Mouse (Mus musculus): ENCODE data around the gene Snap47. TPM values are rescaled to one million over a fixed set of nuclear protein-coding genes. Genes with fewer than 3 reads are reported as not detected.

The Snap47 gene
- polyA plus RNA-seq, 1 experiment: 70.4 TPM

- no peaks in the 10 kb centered on the region for H3K36me3 ChIP-seq (ENCODE audit: control insufficient read depth, insufficient read depth, low read length, poor library complexity, severe bottlenecking)
- H3K9ac ChIP-seq (ENCODE audit: low read depth, poor library complexity, severe bottlenecking): no peak overlapping the region
- no peaks in the 10 kb centered on the region for H3K27me3 ChIP-seq (ENCODE audit: control insufficient read depth, insufficient read depth, low read length, poor library complexity, severe bottlenecking)
- no peaks in the 10 kb centered on the region for H3K9me3 ChIP-seq (replicated peaks; ENCODE audit: control insufficient read depth, insufficient read depth, low read length, poor library complexity, severe bottlenecking)
- H3K4me3 ChIP-seq (ENCODE audit: low read depth, low read length): no peak overlapping the region
- TF ChIP-seq CTCF (IDR thresholded peaks at IDR 0.05; ENCODE audit: low read depth, low read length) (no peak), EP300 (IDR thresholded peaks at IDR 0.05; ENCODE audit: insufficient read depth, low read depth, low read length) (no peak), POLR2A (IDR thresholded peaks at IDR 0.05; ENCODE audit: insufficient read depth, low read length) (no peak)
- H3K27ac ChIP-seq (ENCODE audit: insufficient read depth, low read length): no peak overlapping the region
- no peaks in the 10 kb centered on the region for H3K4me1 ChIP-seq (ENCODE audit: control insufficient read depth, insufficient read depth, low read length)
Measured at GRCm38 (mm10) chr11:59477240-59477639, 26.3 kb upstream of the Snap47 start.

GRCm38 (mm10) chr11:59472326-59472677, 21.3 kb upstream of the Snap47 start, which contains the start of gene Zfp867:
Gene Zfp867, minus strand, starts transcription at chr11:59472474.
- no peaks in the 10 kb centered on the region for H3K9me3 ChIP-seq (replicated peaks; ENCODE audit: control insufficient read depth, insufficient read depth, low read length, poor library complexity, severe bottlenecking)
- peak within 1 kb of the TSS; percentile 49; the same call in 1 of the 2 replicates for H3K27ac ChIP-seq (ENCODE audit: insufficient read depth, low read length)
- TF ChIP-seq CTCF (IDR thresholded peaks at IDR 0.05; ENCODE audit: low read depth, low read length) (no peak), EP300 (IDR thresholded peaks at IDR 0.05; ENCODE audit: insufficient read depth, low read depth, low read length) (no peak), POLR2A (IDR thresholded peaks at IDR 0.05; ENCODE audit: insufficient read depth, low read length) (peak; percentile 71)
- H3K4me3 ChIP-seq (ENCODE audit: low read depth, low read length): peak within 1 kb of the TSS; percentile 94
- no peaks in the 10 kb centered on the region for H3K4me1 ChIP-seq (ENCODE audit: control insufficient read depth, insufficient read depth, low read length)
- H3K27me3 ChIP-seq (ENCODE audit: control insufficient read depth, insufficient read depth, low read length, poor library complexity, severe bottlenecking): no peaks in the 10 kb centered on the region
- peak within 1 kb of the TSS; percentile 69 for H3K9ac ChIP-seq (ENCODE audit: low read depth, poor library complexity, severe bottlenecking)
- no peaks in the 10 kb centered on the region for H3K36me3 ChIP-seq (ENCODE audit: control insufficient read depth, insufficient read depth, low read length, poor library complexity, severe bottlenecking)

- TF ChIP-seq POLR2A (IDR thresholded peaks at IDR 0.05; ENCODE audit: insufficient read depth, low read length): no peak
- no peak for TF ChIP-seq CTCF (IDR thresholded peaks at IDR 0.05; ENCODE audit: low read depth, low read length)
- no peak for TF ChIP-seq EP300 (IDR thresholded peaks at IDR 0.05; ENCODE audit: insufficient read depth, low read depth, low read length)
- Histone ChIP-seq H3K27me3 (ENCODE audit: control insufficient read depth, insufficient read depth, low read length, poor library complexity, severe bottlenecking) (no peaks in the 10 kb centered on the region), H3K4me1 (ENCODE audit: control insufficient read depth, insufficient read depth, low read length) (peaks cover 1% of the 10 kb centered on the region), H3K9ac (ENCODE audit: low read depth, poor library complexity, severe bottlenecking) (peak overlapping the region; percentile 69), H3K9me3 (replicated peaks; ENCODE audit: control insufficient read depth, insufficient read depth, low read length, poor library complexity, severe bottlenecking) (no peaks in the 10 kb centered on the region), H3K36me3 (ENCODE audit: control insufficient read depth, insufficient read depth, low read length, poor library complexity, severe bottlenecking) (no peaks in the 10 kb centered on the region), H3K4me3 (ENCODE audit: low read depth, low read length) (peak overlapping the region; percentile 94), H3K27ac (ENCODE audit: insufficient read depth, low read length) (peak overlapping the region; percentile 49; the same call in 1 of the 2 replicates)
Measured at GRCm38 (mm10) chr11:59471413-59472325, 20.7 kb upstream of the Snap47 start.

- Histone ChIP-seq H3K27ac (ENCODE audit: insufficient read depth, low read length) (no peak overlapping the region), H3K27me3 (ENCODE audit: control insufficient read depth, insufficient read depth, low read length, poor library complexity, severe bottlenecking) (no peaks in the 10 kb centered on the region), H3K36me3 (ENCODE audit: control insufficient read depth, insufficient read depth, low read length, poor library complexity, severe bottlenecking) (peaks cover 28% of the 10 kb centered on the region), H3K9me3 (replicated peaks; ENCODE audit: control insufficient read depth, insufficient read depth, low read length, poor library complexity, severe bottlenecking) (peaks cover 10% of the 10 kb centered on the region), H3K9ac (ENCODE audit: low read depth, poor library complexity, severe bottlenecking) (no peak overlapping the region), H3K4me1 (ENCODE audit: control insufficient read depth, insufficient read depth, low read length) (peaks cover 10% of the 10 kb centered on the region), H3K4me3 (ENCODE audit: low read depth, low read length) (no peak overlapping the region)
- TF ChIP-seq POLR2A (IDR thresholded peaks at IDR 0.05; ENCODE audit: insufficient read depth, low read length) (no peak), CTCF (IDR thresholded peaks at IDR 0.05; ENCODE audit: low read depth, low read length) (no peak)
Measured at GRCm38 (mm10) chr11:59460459-59460858, 9.5 kb upstream of the Snap47 start.

- Histone ChIP-seq H3K36me3 (ENCODE audit: control insufficient read depth, insufficient read depth, low read length, poor library complexity, severe bottlenecking) (peaks cover 43% of the 10 kb centered on the region), H3K27me3 (ENCODE audit: control insufficient read depth, insufficient read depth, low read length, poor library complexity, severe bottlenecking) (no peaks in the 10 kb centered on the region), H3K9me3 (replicated peaks; ENCODE audit: control insufficient read depth, insufficient read depth, low read length, poor library complexity, severe bottlenecking) (peaks cover 8% of the 10 kb centered on the region), H3K4me3 (ENCODE audit: low read depth, low read length) (no peak overlapping the region), H3K27ac (ENCODE audit: insufficient read depth, low read length) (peak overlapping the region; percentile 90), H3K4me1 (ENCODE audit: control insufficient read depth, insufficient read depth, low read length) (peaks cover 10% of the 10 kb centered on the region), H3K9ac (ENCODE audit: low read depth, poor library complexity, severe bottlenecking) (no peak overlapping the region)
- TF ChIP-seq CTCF (IDR thresholded peaks at IDR 0.05; ENCODE audit: low read depth, low read length): no peak
- no peak for TF ChIP-seq POLR2A (IDR thresholded peaks at IDR 0.05; ENCODE audit: insufficient read depth, low read length)
- peak; percentile 83 for TF ChIP-seq EP300 (IDR thresholded peaks at IDR 0.05; ENCODE audit: insufficient read depth, low read depth, low read length)
Measured at GRCm38 (mm10) chr11:59458973-59459372, 8.0 kb upstream of the Snap47 start.

- Histone ChIP-seq H3K4me1 (ENCODE audit: control insufficient read depth, insufficient read depth, low read length) (peaks cover 10% of the 10 kb centered on the region), H3K27me3 (ENCODE audit: control insufficient read depth, insufficient read depth, low read length, poor library complexity, severe bottlenecking) (no peaks in the 10 kb centered on the region), H3K4me3 (ENCODE audit: low read depth, low read length) (no peak overlapping the region), H3K9me3 (replicated peaks; ENCODE audit: control insufficient read depth, insufficient read depth, low read length, poor library complexity, severe bottlenecking) (no peaks in the 10 kb centered on the region), H3K36me3 (ENCODE audit: control insufficient read depth, insufficient read depth, low read length, poor library complexity, severe bottlenecking) (peaks cover 34% of the 10 kb centered on the region), H3K27ac (ENCODE audit: insufficient read depth, low read length) (no peak overlapping the region), H3K9ac (ENCODE audit: low read depth, poor library complexity, severe bottlenecking) (no peak overlapping the region)
- TF ChIP-seq CTCF (IDR thresholded peaks at IDR 0.05; ENCODE audit: low read depth, low read length) (no peak), POLR2A (IDR thresholded peaks at IDR 0.05; ENCODE audit: insufficient read depth, low read length) (no peak), EP300 (IDR thresholded peaks at IDR 0.05; ENCODE audit: insufficient read depth, low read depth, low read length) (no peak)
Measured at GRCm38 (mm10) chr11:59456891-59457290, 5.9 kb upstream of the Snap47 start.

All from ES-Bruce4 (cell line).